Mouse (Mus musculus) olfactory bulb, adult 2 months (tissue): ENCODE results near the gene Cxcr4. TPM values are rescaled to one million over a fixed set of nuclear protein-coding genes. Genes with fewer than 3 reads are reported as not detected.

Source experiments
- H3K27ac ChIP-seq: fragments of 200-500 bp; 2 replicates; pipeline ENCODE4 v1.5.1; 2012; ENCODE audit warnings: low read depth, low read length; ENCODE audit not compliant: insufficient read depth
- H3K4me1 ChIP-seq: fragments of 200-500 bp; 2 replicates; pipeline ENCODE4 v1.6.1; 2012; ENCODE audit warnings: low read length; ENCODE audit not compliant: control insufficient read depth, insufficient read depth
- H3K4me3 ChIP-seq: fragments of 200-500 bp; 2 replicates; pipeline ENCODE4 v1.5.1; 2012; ENCODE audit warnings: mild to moderate bottlenecking, low read depth, low read length, moderate library complexity; ENCODE audit not compliant: insufficient read depth
- CTCF ChIP-seq: fragments of 200-500 bp; IDR thresholded peaks from 2 replicates; pipeline ENCODE4 v1.5.1; 2012; ENCODE audit warnings: low read depth, mild to moderate bottlenecking, low read length, moderate library complexity; ENCODE audit not compliant: insufficient read depth
- POLR2A ChIP-seq: fragments of 200-500 bp; IDR thresholded peaks from 2 replicates; pipeline ENCODE4 v1.6.1; 2012; ENCODE audit warnings: mild to moderate bottlenecking, low read depth, low read length, moderate library complexity; ENCODE audit not compliant: insufficient read depth
- WGBS: fragments of 180-500 bp; shearing (Covaris S2); methylation state at CpG from one replicate; pipeline ENCODE4 v1.1.7; 2018; 5-methylcytosine and 5-hydroxymethylcytosine counted together
- polyA plus RNA-seq: library from polyadenylated mRNA; stranded (reverse); fragments of >200 nt; gene quantifications from 2 replicates; pipeline ENCODE4 v1.2.4, GENCODE M21; 2012; ENCODE audit warnings: low replicate concordance; ENCODE audit not compliant: missing spikeins, insufficient read depth, insufficient read length

Cxcr4 gene
- polyA plus RNA-seq, 1 experiment: not detected

- TF ChIP-seq POLR2A (no peak), CTCF (no peak)
- H3K4me3 ChIP-seq: no peak overlapping the region
- H3K4me1 ChIP-seq: no peaks in the 10 kb centered on the region
- H3K27ac ChIP-seq: no peak overlapping the region
- whole genome bisulfite sequencing: 92% methylated on average over 5 of the region's 5 CpGs
These were observed 10.1 kb upstream of the Cxcr4 start for GRCm38 (mm10) chr1:128602018-128602687.

GRCm38 (mm10) chr1:128601307-128601706 lies 9.2 kb upstream of the Cxcr4 start:
- H3K4me1 ChIP-seq: no peaks in the 10 kb centered on the region
- H3K27ac ChIP-seq: no peak overlapping the region
- TF ChIP-seq CTCF (no peak), POLR2A (no peak)
- no peak overlapping the region for H3K4me3 ChIP-seq
- 91% methylated on average over 5 of the region's 5 CpGs for WGBS

GRCm38 (mm10) chr1:128600549-128600948 lies 8.5 kb upstream of the Cxcr4 start:
- TF ChIP-seq CTCF (no peak), POLR2A (no peak)
- Histone ChIP-seq H3K4me1 (no peaks in the 10 kb centered on the region), H3K4me3 (no peak overlapping the region), H3K27ac (no peak overlapping the region)
- 84% methylated on average over 2 of the region's 2 CpGs for WGBS

- no peak overlapping the region for H3K4me3 ChIP-seq
- no peak overlapping the region for H3K27ac ChIP-seq
- TF ChIP-seq CTCF (no peak), POLR2A (no peak)
- H3K4me1 ChIP-seq: peaks cover 6% of the 10 kb centered on the region
- WGBS: 92% methylated on average over 15 of the region's 15 CpGs
These were observed 5.2 kb upstream of the Cxcr4 start for GRCm38 (mm10) chr1:128597209-128597782.

GRCm38 (mm10) chr1:128595528-128595927 lies 3.4 kb upstream of the Cxcr4 start:
- Histone ChIP-seq H3K4me3 (no peak overlapping the region), H3K27ac (no peak overlapping the region), H3K4me1 (peaks cover 19% of the 10 kb centered on the region)
- TF ChIP-seq CTCF: no peak
- TF ChIP-seq POLR2A: no peak
- WGBS: 25% methylated on average over 6 of the region's 6 CpGs

GRCm38 (mm10) chr1:128595105-128595420 lies 3.0 kb upstream of the Cxcr4 start:
- Histone ChIP-seq H3K27ac (no peak overlapping the region), H3K4me1 (peaks cover 19% of the 10 kb centered on the region), H3K4me3 (no peak overlapping the region)
- no peak for TF ChIP-seq CTCF
- no peak for TF ChIP-seq POLR2A
- 41% methylated on average over 3 of the region's 3 CpGs for WGBS

GRCm38 (mm10) chr1:128594353-128595104 lies 2.4 kb upstream of the Cxcr4 start:
- TF ChIP-seq POLR2A: no peak
- TF ChIP-seq CTCF: no peak
- Histone ChIP-seq H3K4me3 (no peak overlapping the region), H3K4me1 (peaks cover 19% of the 10 kb centered on the region), H3K27ac (no peak overlapping the region)
- WGBS: 34% methylated on average over 12 of the region's 12 CpGs

GRCm38 (mm10) chr1:128592961-128593501 lies 938 bp upstream of the Cxcr4 start:
- Histone ChIP-seq H3K4me3 (peak overlapping the region; percentile 40), H3K4me1 (peaks cover 19% of the 10 kb centered on the region), H3K27ac (no peak overlapping the region)
- TF ChIP-seq CTCF: no peak
- TF ChIP-seq POLR2A: no peak
- 1% methylated on average over 24 of the region's 24 CpGs for WGBS

GRCm38 (mm10) chr1:128591721-128592210 lies 327 bp downstream of the Cxcr4 start:
- H3K4me3 ChIP-seq: peak overlapping the region; percentile 49
- H3K27ac ChIP-seq: 0 out of 2 replicates have a peak overlapping the region, but pooled peaks have one; percentile 8
- TF ChIP-seq CTCF: no peak
- 0 out of 2 replicates have a peak, but pooled peaks have one; percentile 2 for TF ChIP-seq POLR2A
- under 1% methylated on average over 20 of the region's 20 CpGs for WGBS
- peaks cover 19% of the 10 kb centered on the region for H3K4me1 ChIP-seq
